ENCODE assay signal across 20 mouse cellular contexts in the genomic region with DNA sequence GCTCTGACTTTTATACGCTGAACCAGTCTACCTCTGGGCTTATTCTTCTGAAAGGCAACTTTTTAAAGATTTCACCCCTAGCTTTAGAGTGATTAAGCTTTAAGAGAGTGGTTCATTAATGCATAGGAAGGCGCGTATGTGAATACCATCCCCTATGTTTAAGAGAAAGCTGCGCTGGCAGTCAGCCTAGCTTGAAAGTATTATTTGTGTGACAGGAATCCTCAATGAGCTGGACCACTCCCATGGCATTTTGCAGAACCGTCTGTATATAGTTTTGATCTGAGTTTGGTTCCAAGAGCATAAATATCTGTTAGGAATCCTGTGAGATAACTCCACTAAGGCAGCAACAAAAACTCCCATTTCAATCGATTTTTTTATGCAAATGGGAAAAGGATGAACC.
DNase-seq lines count a peak whose midpoint lies in the region; ATAC-seq lines count a peak whose summit lies in the region.
"Had no signal": no experiment of that assay in that cellular context is flagged by ENCODE, and none has a peak within 500 bp of the region (broad histone marks: within the 10 kb centered on the region; RNA-seq: fewer than 3 reads in every experiment).

No protein-coding gene starts in this region.

- H3K27me3 ChIP-seq in forebrain, embryonic 15.5 days = no peaks in the 10 kb centered on the region
- H3K27me3 ChIP-seq in forebrain, embryonic 12.5 days = no peaks in the 10 kb centered on the region
- no peaks in the 10 kb centered on the region for H3K27me3 ChIP-seq in forebrain, embryonic 16.5 days (replicated peaks; ENCODE audit: control insufficient read depth, insufficient read depth, low read length)
- H3K27me3 ChIP-seq: embryonic facial prominence, embryonic 13.5 days; heart, embryonic 15.5 days; hindbrain, embryonic 13.5 days had no signal

- DNase-seq in right cerebral cortex, postnatal 10 days (ENCODE audit: low spot score in 2 of 2) = peak; percentile 35 to 40
- DNase-seq in right cerebral cortex, postnatal 36 days (ENCODE audit: low spot score in 2 of 2) = no peak
- no peak for DNase-seq in kidney, postnatal 4 days
- DNase-seq in layer of hippocampus, adult 8-10 months (ENCODE audit: low spot score in 2 of 2) = no peak
- DNase-seq: adrenal gland, adult 2 months; adrenal gland, postnatal 25 days; cerebellum, adult 11 months; cerebellum, adult 8-10 months; cerebellum, postnatal 14 days; gastrocnemius, postnatal 14 days; heart, adult 2 months; heart, postnatal 14 days had no signal

- peak; percentile 11; the same call in 1 of the 2 replicates for ATAC-seq in forebrain, embryonic 15.5 days (replicated peaks)
- ATAC-seq in forebrain, embryonic 12.5 days (ENCODE audit: low FRiP score) = no peak
- ATAC-seq in forebrain, embryonic 16.5 days = peak; percentile 65
- ATAC-seq: hindbrain, postnatal 0 days had no signal

- H3K36me3 ChIP-seq in forebrain, embryonic 15.5 days = no peaks in the 10 kb centered on the region
- no peaks in the 10 kb centered on the region for H3K36me3 ChIP-seq in forebrain, embryonic 12.5 days (replicated peaks)
- no peaks in the 10 kb centered on the region for H3K36me3 ChIP-seq in forebrain, embryonic 16.5 days (ENCODE audit: control insufficient read depth, insufficient read depth)
- H3K36me3 ChIP-seq: embryonic facial prominence, embryonic 13.5 days; heart, embryonic 15.5 days; hindbrain, embryonic 13.5 days had no signal

- peaks cover 4% of the 10 kb centered on the region; the same call in 1 of the 2 replicates for H3K4me1 ChIP-seq in forebrain, embryonic 15.5 days
- no peaks in the 10 kb centered on the region for H3K4me1 ChIP-seq in forebrain, embryonic 12.5 days
- H3K4me1 ChIP-seq in forebrain, embryonic 16.5 days (replicated peaks; ENCODE audit: control insufficient read depth, insufficient read depth, low read length) = peaks cover 6% of the 10 kb centered on the region; the same call in 1 of the 2 replicates
- H3K4me1 ChIP-seq: embryonic facial prominence, embryonic 13.5 days; heart, embryonic 15.5 days; hindbrain, embryonic 13.5 days had no signal

- H3K9me3 ChIP-seq in forebrain, embryonic 15.5 days = no peaks in the 10 kb centered on the region
- H3K9me3 ChIP-seq in forebrain, embryonic 12.5 days = no peaks in the 10 kb centered on the region
- H3K9me3 ChIP-seq in forebrain, embryonic 16.5 days (ENCODE audit: control insufficient read depth, low read length) = no peaks in the 10 kb centered on the region
- H3K9me3 ChIP-seq: embryonic facial prominence, embryonic 13.5 days; heart, embryonic 15.5 days; hindbrain, embryonic 13.5 days had no signal

- no peak overlapping the region for H3K4me2 ChIP-seq in forebrain, embryonic 15.5 days (replicated peaks)
- no peak overlapping the region for H3K4me2 ChIP-seq in forebrain, embryonic 12.5 days
- no peak overlapping the region for H3K4me2 ChIP-seq in forebrain, embryonic 16.5 days (ENCODE audit: low read length)
- H3K4me2 ChIP-seq: embryonic facial prominence, embryonic 13.5 days; heart, embryonic 11.5 days; heart, embryonic 15.5 days; hindbrain, embryonic 13.5 days had no signal

- H3K9ac ChIP-seq in forebrain, embryonic 15.5 days (replicated peaks) = no peak overlapping the region
- no peak overlapping the region for H3K9ac ChIP-seq in forebrain, embryonic 12.5 days
- H3K9ac ChIP-seq in forebrain, embryonic 16.5 days (replicated peaks; ENCODE audit: low read depth, low read length) = no peak overlapping the region
- H3K9ac ChIP-seq: embryonic facial prominence, embryonic 13.5 days; heart, embryonic 15.5 days; hindbrain, embryonic 13.5 days had no signal

- no peak overlapping the region for H3K27ac ChIP-seq in forebrain, embryonic 15.5 days (replicated peaks)
- H3K27ac ChIP-seq in forebrain, embryonic 12.5 days = no peak overlapping the region
- H3K27ac ChIP-seq in forebrain, embryonic 16.5 days (ENCODE audit: low read length) = no peak overlapping the region
- H3K27ac ChIP-seq: embryonic facial prominence, embryonic 13.5 days; heart, adult 2 months; heart, embryonic 15.5 days; hindbrain, embryonic 13.5 days; hindbrain, postnatal 0 days had no signal

- 32% methylated on average over 6 of the region's 6 CpGs for WGBS in forebrain, embryonic 15.5 days
- WGBS in forebrain, embryonic 12.5 days = 57% methylated on average over 6 of the region's 6 CpGs
- WGBS in forebrain, embryonic 16.5 days = 28% methylated on average over 6 of the region's 6 CpGs

- H3K4me3 ChIP-seq in forebrain, embryonic 15.5 days = no peak overlapping the region
- H3K4me3 ChIP-seq in forebrain, embryonic 12.5 days (replicated peaks) = no peak overlapping the region
- no peak overlapping the region for H3K4me3 ChIP-seq in forebrain, embryonic 16.5 days (replicated peaks; ENCODE audit: low read length)
- H3K4me3 ChIP-seq: embryonic facial prominence, embryonic 13.5 days; heart, adult 2 months; heart, embryonic 15.5 days; hindbrain, embryonic 13.5 days had no signal

Comparison
In these comparisons a context has a peak if more than half of its experiments do, and no peak if none do; other contexts are left out.
1. DNase-seq: peak in right cerebral cortex, postnatal 10 days (2 of 2); none in right cerebral cortex, postnatal 36 days (0 of 2), kidney, postnatal 4 days (0 of 2) and layer of hippocampus, adult 8-10 months (0 of 2).